Mouse (Mus musculus) hindbrain, embryonic 12.5 days (tissue): ENCODE results near the gene Calb2. TPM values are rescaled to one million over a fixed set of nuclear protein-coding genes. Genes with fewer than 3 reads are reported as not detected.

ENCODE experiments used
- ATAC-seq: fragments of 200-750 bp; cut with Nextera tagmentation; 2 replicates; pipeline ENCODE4 v1.8.0; 2017; ENCODE audit warnings: moderate TSS enrichment; ENCODE audit not compliant: low FRiP score
- H3K27ac ChIP-seq: fragments of 300-500 bp; sonication (generic); 2 replicates; pipeline ENCODE4 v1.5.1; 2016; ENCODE audit warnings: mild to moderate bottlenecking
- H3K27me3 ChIP-seq: fragments of 300-500 bp; sonication (generic); 2 replicates; pipeline ENCODE4 v1.6.1; 2016; ENCODE audit warnings: mild to moderate bottlenecking
- H3K36me3 ChIP-seq: fragments of 300-500 bp; sonication (generic); 2 replicates; pipeline ENCODE4 v1.6.1; 2016; ENCODE audit warnings: mild to moderate bottlenecking
- H3K4me1 ChIP-seq: fragments of 300-500 bp; sonication (generic); 2 replicates; pipeline ENCODE4 v1.6.1; 2016
- H3K4me2 ChIP-seq: fragments of 300-500 bp; sonication (generic); replicated peaks from 2 replicates; pipeline ENCODE4 v1.6.1; 2016; ENCODE audit warnings: mild to moderate bottlenecking
- H3K4me3 ChIP-seq: fragments of 300-500 bp; sonication (generic); 2 replicates; pipeline ENCODE4 v1.5.1; 2016; ENCODE audit warnings: mild to moderate bottlenecking
- H3K9ac ChIP-seq: fragments of 300-500 bp; sonication (generic); 2 replicates; pipeline ENCODE4 v1.6.1; 2016; ENCODE audit warnings: mild to moderate bottlenecking, moderate library complexity
- H3K9me3 ChIP-seq: fragments of 300-500 bp; sonication (generic); replicated peaks from 2 replicates; pipeline ENCODE4 v1.6.1; 2016; ENCODE audit warnings: mild to moderate bottlenecking
- WGBS: fragments of 180-500 bp; shearing (Covaris S2); methylation state at CpG from one replicate; pipeline ENCODE4 v1.1.7; 2016; 5-methylcytosine and 5-hydroxymethylcytosine counted together
- polyA plus RNA-seq: library from polyadenylated mRNA; unstranded; fragments of >200 nt; fragmentation: Nextera tagmentation; extraction: Ambion mirVana; gene quantifications from 2 replicates; pipeline ENCODE4 v1.2.1, GENCODE M21; 2016

Gene Calb2
- polyA plus RNA-seq = 23.9 and 28.8 TPM in 2 replicates

DNA sequence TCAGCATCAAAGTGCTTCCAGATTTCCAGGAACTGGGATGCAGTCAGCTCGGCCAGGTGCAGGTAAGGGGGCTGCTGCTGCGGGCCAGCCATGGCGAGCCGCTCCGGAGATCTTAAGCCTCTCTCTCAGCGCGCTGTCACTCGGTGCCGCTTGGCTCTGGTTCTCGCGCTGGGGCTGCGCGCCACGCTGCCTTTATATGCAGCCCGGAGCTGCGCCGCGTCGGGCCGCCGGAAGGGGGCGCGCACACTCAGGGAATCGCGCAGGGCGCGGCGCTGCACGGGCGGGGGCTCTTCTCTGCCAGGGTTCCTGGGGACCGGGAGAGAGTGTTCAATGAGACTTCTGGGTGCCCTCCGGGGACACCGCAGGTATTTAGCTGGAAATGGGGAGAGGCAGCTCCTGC, at the start of gene Calb2:
Gene Calb2 (minus strand): TSS at position 165 of the 400 bp plus-strand sequence.
- Histone ChIP-seq H3K4me2 (peak within 1 kb of the TSS; percentile 48), H3K36me3 (no peaks in the 10 kb centered on the region), H3K27ac (no peak within 1 kb of the TSS), H3K9ac (no peak within 1 kb of the TSS), H3K4me1 (peaks cover 4% of the 10 kb centered on the region), H3K4me3 (peak within 1 kb of the TSS; percentile 16; the same call in 1 of the 2 replicates), H3K9me3 (no peaks in the 10 kb centered on the region), H3K27me3 (peaks cover 28% of the 10 kb centered on the region)
- WGBS = under 1% methylated on average over 33 of the region's 33 CpGs
- peak; percentile 74 for ATAC-seq

DNA sequence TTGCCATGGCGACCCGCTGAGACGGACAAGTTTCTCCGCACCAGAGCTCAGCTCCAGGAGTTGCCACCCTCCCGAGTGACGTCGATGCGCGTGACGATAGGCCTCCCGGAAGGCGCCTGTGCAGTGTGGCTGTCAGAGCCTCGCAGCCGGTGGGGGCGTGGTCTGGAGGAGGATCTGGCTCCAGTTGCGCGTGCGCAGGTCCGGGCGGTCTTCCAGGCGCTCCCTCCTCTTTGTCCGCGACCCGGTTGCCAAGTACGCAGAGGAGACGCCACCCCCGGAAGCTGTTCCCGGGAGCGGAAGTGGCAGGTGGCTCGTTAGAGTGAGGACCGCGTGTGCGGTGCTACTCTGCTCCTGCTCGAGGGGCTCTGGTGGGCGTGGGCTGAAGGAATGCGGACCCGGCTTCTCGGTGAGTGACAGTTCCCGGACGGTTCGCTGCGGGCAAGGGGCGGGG, 49.7 kb upstream of the Calb2 start:
- Histone ChIP-seq H3K27ac (peak overlapping the region; percentile 46), H3K27me3 (no peaks in the 10 kb centered on the region), H3K9ac (peak overlapping the region; percentile 42; the same call in 1 of the 2 replicates), H3K36me3 (peaks cover 19% of the 10 kb centered on the region), H3K4me3 (peak overlapping the region; percentile 58), H3K9me3 (no peaks in the 10 kb centered on the region), H3K4me1 (peaks cover 13% of the 10 kb centered on the region), H3K4me2 (peak overlapping the region; percentile 69)
- ATAC-seq = peak; percentile 100
- under 1% methylated on average over 43 of the region's 43 CpGs for WGBS

DNA sequence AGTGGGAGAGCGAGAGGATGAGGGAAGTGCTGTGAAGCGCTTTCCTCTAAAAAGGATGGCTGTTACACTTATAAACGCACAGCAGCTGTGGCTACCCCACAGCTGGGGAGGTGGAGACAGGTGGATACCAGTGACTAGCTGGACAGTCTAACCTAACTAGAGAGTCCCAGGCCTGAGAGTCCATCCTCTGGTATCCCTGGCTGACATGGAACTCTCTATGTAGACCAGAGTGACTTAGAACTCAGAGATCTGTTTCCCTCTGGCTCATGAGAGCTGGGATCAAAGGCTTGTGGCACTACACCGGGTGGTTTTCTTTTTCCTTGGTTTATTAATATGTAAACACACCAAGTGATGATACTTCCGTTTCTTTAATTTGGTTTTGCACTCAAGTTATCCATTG, 49.2 kb upstream of the Calb2 start:
- H3K9ac ChIP-seq = peak overlapping the region; percentile 35; the same call in 1 of the 2 replicates
- peak overlapping the region; percentile 69 for H3K4me2 ChIP-seq
- WGBS = 33% methylated on average over 5 of the region's 5 CpGs
- H3K9me3 ChIP-seq = no peaks in the 10 kb centered on the region
- H3K4me3 ChIP-seq = peak overlapping the region; percentile 58
- H3K4me1 ChIP-seq = peaks cover 13% of the 10 kb centered on the region
- H3K27me3 ChIP-seq = no peaks in the 10 kb centered on the region
- 0 out of 2 replicates have a peak overlapping the region, but pooled peaks have one; percentile 46 for H3K27ac ChIP-seq
- H3K36me3 ChIP-seq = peaks cover 14% of the 10 kb centered on the region
- ATAC-seq = peak; percentile 60

DNA sequence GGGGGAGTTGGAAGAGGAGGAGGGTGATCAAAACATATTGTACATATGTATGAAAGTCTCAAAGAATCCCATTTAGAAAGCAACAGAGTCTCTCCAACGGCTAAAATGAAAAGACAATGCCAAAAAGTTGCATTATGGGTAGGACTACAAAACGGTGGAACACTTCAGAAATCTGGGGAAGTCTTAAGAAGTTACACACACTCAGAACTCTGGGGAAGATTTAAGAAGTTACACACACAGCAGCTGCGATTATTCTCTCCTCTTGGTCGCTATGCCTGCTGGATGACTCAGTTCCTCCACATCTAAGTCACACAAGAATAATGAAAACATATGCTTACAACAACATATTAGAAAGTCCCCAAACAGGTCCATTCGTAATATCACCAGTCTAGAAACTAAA, 48.2 kb upstream of the Calb2 start:
- WGBS = 83% methylated on average over 5 of the region's 5 CpGs
- no peak overlapping the region for H3K27ac ChIP-seq
- H3K36me3 ChIP-seq = peaks cover 5% of the 10 kb centered on the region
- H3K4me1 ChIP-seq = peaks cover 13% of the 10 kb centered on the region
- ATAC-seq = no peak
- H3K4me2 ChIP-seq = no peak overlapping the region
- H3K9me3 ChIP-seq = no peaks in the 10 kb centered on the region
- no peaks in the 10 kb centered on the region for H3K27me3 ChIP-seq
- no peak overlapping the region for H3K4me3 ChIP-seq
- H3K9ac ChIP-seq = no peak overlapping the region

DNA sequence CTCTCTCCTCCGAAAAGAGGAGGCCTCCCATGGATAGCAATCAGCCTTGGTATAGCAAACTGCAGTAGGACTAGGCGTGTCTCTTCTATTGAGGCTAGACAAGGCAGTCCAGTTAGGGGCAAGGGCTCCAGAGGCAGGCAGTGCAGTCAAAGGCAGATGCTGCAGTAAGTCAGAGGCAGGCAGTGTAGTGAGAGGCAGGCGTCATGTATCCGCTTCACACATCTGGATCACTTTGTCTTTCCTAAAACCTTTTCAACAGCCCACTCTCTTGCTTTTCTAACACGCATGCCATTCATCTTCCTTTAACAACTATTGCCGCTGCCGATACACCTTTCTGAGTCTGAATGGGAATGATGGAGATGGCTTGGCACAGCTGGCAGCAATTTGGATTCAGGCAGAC, 47.4 kb upstream of the Calb2 start, which contains the start of gene Cmtr2:
Gene Cmtr2 (plus strand): TSS at position 301 of the 400 bp plus-strand sequence.
- Histone ChIP-seq H3K4me3 (no peak within 1 kb of the TSS), H3K27me3 (no peaks in the 10 kb centered on the region), H3K9me3 (no peaks in the 10 kb centered on the region), H3K4me2 (no peak within 1 kb of the TSS), H3K36me3 (no peaks in the 10 kb centered on the region), H3K4me1 (peaks cover 13% of the 10 kb centered on the region), H3K9ac (no peak within 1 kb of the TSS), H3K27ac (no peak within 1 kb of the TSS)
- 74% methylated on average over 7 of the region's 7 CpGs for WGBS
- no peak for ATAC-seq

DNA sequence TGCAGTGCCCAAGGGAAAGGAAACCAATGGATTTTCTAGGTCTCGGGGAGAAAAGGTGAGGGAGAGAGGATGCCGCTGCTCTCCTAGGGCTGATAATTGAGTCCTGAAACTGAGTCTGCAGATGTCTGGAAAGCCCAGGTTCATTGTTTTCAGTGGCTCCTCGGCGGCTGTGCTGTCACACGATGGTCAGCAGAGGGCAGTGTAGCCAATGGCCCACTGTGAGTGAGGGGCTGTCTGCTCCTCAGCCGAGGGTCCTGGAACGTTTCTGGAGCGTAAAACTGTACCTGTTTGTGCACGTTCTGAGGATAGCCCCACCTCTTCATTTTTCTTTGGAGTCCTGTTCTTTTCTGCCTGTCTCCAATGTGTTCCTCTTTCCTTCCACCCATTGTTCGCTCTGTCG, 33.8 kb upstream of the Calb2 start:
- no peaks in the 10 kb centered on the region for H3K36me3 ChIP-seq
- H3K9ac ChIP-seq = no peak overlapping the region
- ATAC-seq = no peak
- H3K9me3 ChIP-seq = no peaks in the 10 kb centered on the region
- H3K4me2 ChIP-seq = no peak overlapping the region
- no peak overlapping the region for H3K27ac ChIP-seq
- H3K27me3 ChIP-seq = peaks cover 5% of the 10 kb centered on the region; the same call in 1 of the 2 replicates
- 30% methylated on average over 11 of the region's 11 CpGs for WGBS
- no peaks in the 10 kb centered on the region for H3K4me1 ChIP-seq
- no peak overlapping the region for H3K4me3 ChIP-seq

DNA sequence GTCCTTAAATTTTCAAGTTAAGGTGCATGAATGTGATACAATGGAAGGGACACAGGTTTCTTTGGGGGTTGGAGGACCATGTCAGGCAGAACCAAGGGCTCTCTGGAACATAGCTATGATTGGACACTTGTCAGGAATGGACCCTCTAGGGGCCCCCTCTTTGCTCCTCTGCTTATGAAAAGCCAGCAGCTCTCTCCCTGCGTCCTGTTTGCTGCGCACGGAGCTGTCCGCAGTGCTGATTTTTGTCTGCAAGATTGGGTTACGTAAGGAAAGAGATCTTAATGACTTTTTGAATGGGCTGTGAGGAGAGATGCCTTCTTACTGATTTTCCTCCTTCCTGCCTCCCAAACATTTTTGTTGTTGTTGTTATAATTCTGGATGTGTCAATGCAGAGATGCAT, 28.7 kb upstream of the Calb2 start:
- H3K27me3 ChIP-seq = peaks cover 5% of the 10 kb centered on the region; the same call in 1 of the 2 replicates
- ATAC-seq = no peak
- H3K9me3 ChIP-seq = no peaks in the 10 kb centered on the region
- 0% methylated on average over 5 of the region's 5 CpGs for WGBS
- no peak overlapping the region for H3K9ac ChIP-seq
- no peaks in the 10 kb centered on the region for H3K36me3 ChIP-seq
- H3K4me3 ChIP-seq = no peak overlapping the region
- H3K4me1 ChIP-seq = no peaks in the 10 kb centered on the region
- no peak overlapping the region for H3K4me2 ChIP-seq
- H3K27ac ChIP-seq = no peak overlapping the region

DNA sequence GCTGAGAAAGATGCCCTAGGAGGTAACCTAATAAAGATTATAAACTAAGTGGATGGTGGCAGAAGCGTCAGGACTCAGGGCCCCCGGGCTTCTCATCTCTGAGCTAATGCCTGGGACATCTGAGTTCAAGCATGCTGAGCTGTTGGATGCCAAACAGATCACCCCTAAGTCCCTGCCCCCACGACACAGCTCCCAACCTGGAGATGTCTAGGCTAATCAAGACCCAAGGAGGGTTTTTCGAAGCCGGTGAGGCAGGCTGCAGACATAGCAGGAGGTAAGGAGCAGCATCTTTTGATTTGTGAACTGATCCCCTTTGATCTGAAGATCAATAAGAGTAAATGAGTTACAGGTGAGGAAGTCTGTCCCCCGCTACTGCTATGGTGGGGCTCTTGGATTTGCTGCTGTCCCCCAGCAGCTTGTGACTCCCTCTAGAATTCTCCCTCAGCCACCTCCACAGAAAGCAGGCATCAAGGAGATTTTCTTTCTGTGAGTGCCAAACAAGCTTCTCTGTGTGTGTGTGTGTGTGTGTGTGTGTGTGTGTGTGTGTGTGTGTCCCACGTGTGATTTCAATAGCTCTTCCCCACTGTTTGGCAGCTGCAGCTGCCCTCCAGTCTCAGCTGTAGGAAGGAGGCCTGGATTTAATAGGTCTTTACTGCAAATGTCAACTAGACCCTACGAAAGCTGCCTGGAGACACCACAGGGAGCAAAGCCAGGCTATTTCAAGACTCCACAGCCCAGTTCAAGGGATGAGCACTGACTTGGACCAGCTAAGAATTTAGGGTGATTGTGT, 21.1 kb upstream of the Calb2 start:
- Histone ChIP-seq H3K27ac (0 out of 2 replicates have a peak overlapping the region, but pooled peaks have one; percentile 30), H3K36me3 (no peaks in the 10 kb centered on the region), H3K27me3 (no peaks in the 10 kb centered on the region), H3K9me3 (no peaks in the 10 kb centered on the region), H3K9ac (no peak overlapping the region), H3K4me1 (peaks cover 9% of the 10 kb centered on the region), H3K4me3 (no peak overlapping the region), H3K4me2 (no peak overlapping the region)
- 27% methylated on average over 8 of the region's 8 CpGs for WGBS
- no peak for ATAC-seq

DNA sequence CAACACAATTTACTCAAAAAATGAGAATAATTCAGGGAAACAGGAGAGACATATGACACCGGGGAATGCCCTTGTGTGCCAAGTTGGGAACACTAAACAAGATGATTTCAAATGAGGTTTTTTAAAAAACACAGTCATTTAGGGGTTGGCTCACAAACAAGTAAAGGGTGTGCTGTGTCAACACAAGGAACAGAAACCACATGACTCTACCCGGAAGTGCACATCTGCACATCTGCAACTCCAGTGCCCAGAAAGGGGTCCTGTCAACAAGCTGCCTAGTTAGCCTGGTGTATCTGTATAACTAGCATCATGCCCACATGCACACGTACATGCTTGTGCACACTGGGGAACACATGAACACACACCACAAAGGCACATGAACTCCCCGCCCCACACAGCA, 17.5 kb upstream of the Calb2 start:
- no peaks in the 10 kb centered on the region for H3K36me3 ChIP-seq
- peaks cover 14% of the 10 kb centered on the region for H3K4me1 ChIP-seq
- no peaks in the 10 kb centered on the region for H3K27me3 ChIP-seq
- ATAC-seq = no peak
- H3K9me3 ChIP-seq = no peaks in the 10 kb centered on the region
- no peak overlapping the region for H3K4me3 ChIP-seq
- H3K9ac ChIP-seq = no peak overlapping the region
- H3K4me2 ChIP-seq = no peak overlapping the region
- 80% methylated on average over 4 of the region's 4 CpGs for WGBS
- H3K27ac ChIP-seq = no peak overlapping the region

DNA sequence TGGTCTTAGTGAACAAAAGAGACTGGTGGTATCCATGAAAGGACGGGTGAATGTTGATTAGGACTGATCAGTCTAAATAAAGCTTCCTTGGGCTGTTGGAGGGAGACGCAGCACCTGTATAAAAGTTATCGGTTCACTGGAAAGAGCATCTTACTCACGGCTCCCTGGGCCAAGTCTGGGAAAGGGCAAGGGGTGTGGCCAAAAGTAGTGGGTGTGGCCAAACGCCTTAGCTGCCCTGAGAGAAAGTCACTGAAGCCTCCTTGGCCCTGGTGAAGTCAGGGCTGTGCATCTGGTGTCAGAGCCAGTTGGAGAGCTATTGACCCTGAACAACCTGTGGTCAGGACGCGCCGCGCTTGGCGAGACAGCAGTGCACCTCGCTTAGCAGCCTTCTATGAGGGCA, 15.7 kb upstream of the Calb2 start:
- no peak overlapping the region for H3K9ac ChIP-seq
- H3K4me2 ChIP-seq = no peak overlapping the region
- no peak overlapping the region for H3K27ac ChIP-seq
- no peak for ATAC-seq
- WGBS = 23% methylated on average over 11 of the region's 11 CpGs
- H3K27me3 ChIP-seq = no peaks in the 10 kb centered on the region
- H3K4me1 ChIP-seq = peaks cover 5% of the 10 kb centered on the region
- no peak overlapping the region for H3K4me3 ChIP-seq
- no peaks in the 10 kb centered on the region for H3K36me3 ChIP-seq
- no peaks in the 10 kb centered on the region for H3K9me3 ChIP-seq

DNA sequence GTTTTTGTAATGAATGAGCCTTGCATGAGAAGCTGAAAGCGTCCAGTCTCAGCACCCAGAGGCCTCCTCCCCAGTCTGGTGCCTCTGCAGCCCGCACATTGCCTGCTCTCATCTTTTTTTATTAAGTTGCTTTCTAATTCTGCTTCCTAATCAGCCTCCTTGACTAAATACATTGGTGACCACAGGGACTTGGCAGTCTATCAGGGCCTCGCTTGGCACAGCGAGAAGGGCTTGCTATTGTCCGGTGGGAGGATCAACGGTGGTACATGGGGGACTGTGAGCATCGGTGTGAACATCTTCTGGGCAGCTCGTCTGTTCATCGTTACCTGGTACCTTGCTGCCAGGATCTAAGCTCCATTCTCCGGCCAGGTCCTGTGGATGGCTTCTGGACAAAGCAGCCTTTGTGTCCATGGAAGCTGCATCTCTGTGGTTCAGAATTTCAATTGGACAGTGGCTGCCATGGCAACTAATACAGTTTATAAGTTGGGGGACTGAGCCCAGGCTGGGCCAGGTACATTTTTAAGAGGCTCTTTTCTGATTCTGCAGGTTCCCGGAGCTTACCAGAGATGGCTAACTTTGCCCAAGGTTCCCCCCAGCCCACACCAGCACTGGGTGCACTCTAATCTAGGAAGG, 14.8 kb upstream of the Calb2 start:
- 76% methylated on average over 11 of the region's 11 CpGs for WGBS
- no peaks in the 10 kb centered on the region; the same call in 1 of the 2 replicates for H3K27me3 ChIP-seq
- H3K4me3 ChIP-seq = no peak overlapping the region
- no peaks in the 10 kb centered on the region for H3K9me3 ChIP-seq
- H3K4me1 ChIP-seq = peaks cover 6% of the 10 kb centered on the region
- ATAC-seq = no peak
- no peak overlapping the region for H3K4me2 ChIP-seq
- H3K27ac ChIP-seq = 0 out of 2 replicates have a peak overlapping the region, but pooled peaks have one; percentile 23
- no peaks in the 10 kb centered on the region for H3K36me3 ChIP-seq
- no peak overlapping the region for H3K9ac ChIP-seq

DNA sequence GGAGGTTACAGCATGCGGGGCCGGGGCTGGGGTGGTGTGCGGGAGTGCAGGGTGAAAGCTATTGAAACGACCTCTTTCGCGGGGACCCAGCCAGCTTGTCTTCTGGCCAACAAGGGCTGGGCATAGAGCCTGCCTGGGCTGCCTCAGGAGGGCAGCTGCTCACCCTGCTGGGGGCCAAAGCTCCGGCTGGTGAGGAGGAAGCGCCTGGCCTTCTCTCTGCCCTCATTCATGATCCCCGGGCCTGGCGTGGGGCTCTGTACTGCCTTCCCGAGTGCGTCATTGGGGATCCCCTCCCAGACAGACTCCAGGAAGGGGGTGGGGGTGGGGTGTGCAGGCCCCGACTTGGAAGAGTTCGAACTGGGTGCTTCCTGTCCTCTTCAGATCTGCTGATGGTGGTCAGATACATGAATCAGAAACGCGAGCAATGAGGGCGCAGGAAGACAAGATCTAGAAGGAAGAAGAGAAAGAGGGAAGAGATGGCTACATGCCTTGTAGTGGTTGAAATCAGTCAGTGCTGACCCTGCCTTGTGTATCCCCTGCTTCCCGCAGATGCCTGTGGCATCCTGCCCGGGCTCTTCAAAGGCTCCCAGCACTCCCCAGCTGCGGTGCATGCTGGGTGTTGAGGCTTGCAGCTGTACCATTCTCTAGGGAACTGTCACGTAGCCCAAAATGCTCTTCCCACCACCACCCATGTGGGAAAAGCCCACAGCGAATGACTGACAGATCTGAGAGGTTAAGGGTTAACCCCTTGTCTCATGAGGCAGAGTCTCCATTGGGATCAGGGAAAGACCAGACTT, 9.5 kb upstream of the Calb2 start:
- H3K4me2 ChIP-seq = 0 out of 2 replicates have a peak overlapping the region, but pooled peaks have one; percentile 13
- H3K27me3 ChIP-seq = no peaks in the 10 kb centered on the region; the same call in 1 of the 2 replicates
- no peak overlapping the region for H3K9ac ChIP-seq
- H3K4me1 ChIP-seq = peaks cover 8% of the 10 kb centered on the region
- no peak overlapping the region for H3K4me3 ChIP-seq
- no peak overlapping the region for H3K27ac ChIP-seq
- no peaks in the 10 kb centered on the region for H3K36me3 ChIP-seq
- 28% methylated on average over 22 of the region's 22 CpGs for WGBS
- 0 out of 2 replicates have a peak, but pooled peaks have one; percentile 38 for ATAC-seq
- H3K9me3 ChIP-seq = no peaks in the 10 kb centered on the region
